Mouse (Mus musculus) hindbrain, embryonic 15.5 days (tissue): ENCODE measurements around the gene Rnf133. TPM values are rescaled to one million over a fixed set of nuclear protein-coding genes. Genes with fewer than 3 reads are reported as not detected.

Source experiments
- ATAC-seq: fragments of 200-750 bp; cut with Nextera tagmentation; 2 replicates; pipeline ENCODE4 v1.8.0; 2017; ENCODE audit warnings: low read depth, moderate number of reproducible peaks, moderate TSS enrichment; ENCODE audit not compliant: low FRiP score
- H3K27ac ChIP-seq: fragments of 300-500 bp; sonication (generic); replicated peaks from 2 replicates; pipeline ENCODE4 v1.5.1; 2015; ENCODE audit warnings: mild to moderate bottlenecking, inconsistent platforms
- H3K27me3 ChIP-seq: fragments of 300-500 bp; sonication (generic); 2 replicates; pipeline ENCODE4 v1.6.1; 2015; ENCODE audit warnings: control low read depth, inconsistent platforms
- H3K36me3 ChIP-seq: fragments of 300-500 bp; sonication (generic); 2 replicates; pipeline ENCODE4 v1.6.1; 2015; ENCODE audit warnings: control low read depth, inconsistent platforms
- H3K4me1 ChIP-seq: fragments of 300-500 bp; sonication (generic); replicated peaks from 2 replicates; pipeline ENCODE4 v1.6.1; 2015; ENCODE audit warnings: control low read depth, inconsistent platforms
- H3K4me2 ChIP-seq: fragments of 300-500 bp; sonication (generic); 2 replicates; pipeline ENCODE4 v1.6.1; 2015; ENCODE audit warnings: moderate library complexity, mild to moderate bottlenecking, inconsistent platforms
- H3K4me3 ChIP-seq: fragments of 300-500 bp; sonication (generic); 2 replicates; pipeline ENCODE4 v1.5.1; 2015; ENCODE audit warnings: mild to moderate bottlenecking, inconsistent platforms
- H3K9ac ChIP-seq: fragments of 300-500 bp; sonication (generic); 2 replicates; pipeline ENCODE4 v1.6.1; 2015; ENCODE audit warnings: inconsistent platforms
- H3K9me3 ChIP-seq: fragments of 300-500 bp; sonication (generic); 2 replicates; pipeline ENCODE4 v1.6.1; 2016; ENCODE audit warnings: control low read depth, inconsistent platforms
- WGBS: fragments of 180-500 bp; shearing (Covaris S2); methylation state at CpG from one replicate; pipeline ENCODE4 v1.1.7; 2015; 5-methylcytosine and 5-hydroxymethylcytosine counted together
- polyA plus RNA-seq: library from polyadenylated mRNA; unstranded; fragments of >200 nt; fragmentation: Nextera tagmentation; extraction: Ambion mirVana; gene quantifications from 2 replicates; pipeline ENCODE4 v1.2.1, GENCODE M21; 2015

Gene Rnf133
- 0.16 TPM in 1 of 2 replicates, not detected in the other for polyA plus RNA-seq

GRCm38 (mm10) chr6:23650205-23650604 is at the start of gene Rnf133:
TSS of gene Rnf133 (minus strand) at chr6:23650305.
- Histone ChIP-seq H3K27me3 (no peaks in the 10 kb centered on the region), H3K4me3 (no peak within 1 kb of the TSS), H3K9ac (no peak within 1 kb of the TSS), H3K4me2 (no peak within 1 kb of the TSS), H3K4me1 (no peaks in the 10 kb centered on the region), H3K9me3 (no peaks in the 10 kb centered on the region), H3K36me3 (no peaks in the 10 kb centered on the region), H3K27ac (no peak within 1 kb of the TSS)
- whole genome bisulfite sequencing = 94% methylated on average over 2 of the region's 2 CpGs
- ATAC-seq = no peak

- ATAC-seq = no peak
- H3K4me3 ChIP-seq = no peak overlapping the region
- H3K27me3 ChIP-seq = no peaks in the 10 kb centered on the region
- WGBS = 90% methylated on average over 1 of the region's 1 CpGs
- no peak overlapping the region for H3K4me2 ChIP-seq
- no peaks in the 10 kb centered on the region for H3K9me3 ChIP-seq
- H3K36me3 ChIP-seq = no peaks in the 10 kb centered on the region
- H3K27ac ChIP-seq = no peak overlapping the region
- no peak overlapping the region for H3K9ac ChIP-seq
- H3K4me1 ChIP-seq = no peaks in the 10 kb centered on the region
Observed at GRCm38 (mm10) chr6:23678172-23678571, 28.1 kb upstream of the Rnf133 start.

- Histone ChIP-seq H3K36me3 (no peaks in the 10 kb centered on the region), H3K4me2 (no peak within 1 kb of the TSS), H3K4me3 (no peak within 1 kb of the TSS), H3K27ac (no peak within 1 kb of the TSS), H3K27me3 (no peaks in the 10 kb centered on the region), H3K9me3 (no peaks in the 10 kb centered on the region), H3K9ac (no peak within 1 kb of the TSS), H3K4me1 (no peaks in the 10 kb centered on the region)
- 91% methylated on average over 2 of the region's 2 CpGs for WGBS
- ATAC-seq = no peak
Observed at GRCm38 (mm10) chr6:23655036-23655435, 4.9 kb upstream of the Rnf133 start, which contains the start of gene Rnf148. TSS of gene Rnf148 (minus strand) at chr6:23655136.

GRCm38 (mm10) chr6:23648732-23649131 is 1.4 kb downstream of the Rnf133 start:
- H3K36me3 ChIP-seq = no peaks in the 10 kb centered on the region
- no peak overlapping the region for H3K4me3 ChIP-seq
- no peak overlapping the region for H3K27ac ChIP-seq
- no peaks in the 10 kb centered on the region for H3K9me3 ChIP-seq
- no peak overlapping the region for H3K4me2 ChIP-seq
- no peak overlapping the region for H3K9ac ChIP-seq
- no peaks in the 10 kb centered on the region for H3K4me1 ChIP-seq
- H3K27me3 ChIP-seq = no peaks in the 10 kb centered on the region
- 81% methylated on average over 8 of the region's 8 CpGs for WGBS
- no peak for ATAC-seq

- Histone ChIP-seq H3K4me2 (no peak overlapping the region), H3K27me3 (no peaks in the 10 kb centered on the region), H3K36me3 (no peaks in the 10 kb centered on the region), H3K27ac (no peak overlapping the region), H3K9me3 (no peaks in the 10 kb centered on the region), H3K4me1 (no peaks in the 10 kb centered on the region), H3K9ac (no peak overlapping the region), H3K4me3 (no peak overlapping the region)
- ATAC-seq = peak; percentile 61
- WGBS = 60% methylated on average over 7 of the region's 7 CpGs
Observed at GRCm38 (mm10) chr6:23647627-23648247, 2.4 kb downstream of the Rnf133 start.

- no peaks in the 10 kb centered on the region for H3K9me3 ChIP-seq
- no peak overlapping the region for H3K4me2 ChIP-seq
- H3K4me3 ChIP-seq = no peak overlapping the region
- ATAC-seq = no peak
- 61% methylated on average over 3 of the region's 3 CpGs for WGBS
- H3K4me1 ChIP-seq = no peaks in the 10 kb centered on the region
- no peaks in the 10 kb centered on the region for H3K36me3 ChIP-seq
- no peaks in the 10 kb centered on the region for H3K27me3 ChIP-seq
- H3K27ac ChIP-seq = no peak overlapping the region
- no peak overlapping the region for H3K9ac ChIP-seq
Observed at GRCm38 (mm10) chr6:23637081-23637480, 13.0 kb downstream of the Rnf133 start.

GRCm38 (mm10) chr6:23635208-23635607 is 14.9 kb downstream of the Rnf133 start:
- Histone ChIP-seq H3K4me1 (no peaks in the 10 kb centered on the region), H3K9ac (no peak overlapping the region), H3K27ac (no peak overlapping the region), H3K4me3 (no peak overlapping the region), H3K4me2 (no peak overlapping the region), H3K36me3 (no peaks in the 10 kb centered on the region), H3K9me3 (no peaks in the 10 kb centered on the region), H3K27me3 (no peaks in the 10 kb centered on the region)
- ATAC-seq = no peak
- WGBS = 92% methylated on average over 3 of the region's 3 CpGs

- no peaks in the 10 kb centered on the region for H3K27me3 ChIP-seq
- no peak overlapping the region for H3K4me3 ChIP-seq
- no peak overlapping the region for H3K27ac ChIP-seq
- H3K4me2 ChIP-seq = no peak overlapping the region
- no peaks in the 10 kb centered on the region for H3K36me3 ChIP-seq
- 71% methylated on average over 9 of the region's 9 CpGs for WGBS
- H3K4me1 ChIP-seq = no peaks in the 10 kb centered on the region
- no peaks in the 10 kb centered on the region for H3K9me3 ChIP-seq
- no peak overlapping the region for H3K9ac ChIP-seq
- no peak for ATAC-seq
Observed at GRCm38 (mm10) chr6:23634016-23634415, 16.1 kb downstream of the Rnf133 start.

GRCm38 (mm10) chr6:23630465-23630864 is 19.6 kb downstream of the Rnf133 start:
- Histone ChIP-seq H3K4me3 (no peak overlapping the region), H3K9ac (no peak overlapping the region), H3K27ac (no peak overlapping the region), H3K4me1 (no peaks in the 10 kb centered on the region), H3K36me3 (no peaks in the 10 kb centered on the region), H3K4me2 (no peak overlapping the region), H3K9me3 (no peaks in the 10 kb centered on the region), H3K27me3 (no peaks in the 10 kb centered on the region)
- WGBS = 8% methylated on average over 4 of the region's 4 CpGs
- ATAC-seq = no peak

Other genes with a start within 250 kb of the Rnf133 start
- not detected in 2 replicates for gene Rnf148, start 4.8 kb upstream of the Rnf133 start, polyA plus RNA-seq
- 12.9 and 13.9 TPM in 2 replicates for gene Cadps2, start 189.1 kb upstream of the Rnf133 start, polyA plus RNA-seq